Mouse (Mus musculus): ENCODE results near the gene Il17rd. TPM values are rescaled to one million over a fixed set of nuclear protein-coding genes. Genes with fewer than 3 reads are reported as not detected.

The Il17rd gene
- 1 to 10 TPM; 5.8 to 6.5 TPM for total RNA-seq (2021)
- long read RNA-seq, partial matches to known transcripts: 0 of 2 reads
- long read RNA-seq, other reads (novel, unspliced or antisense): 2 of 2 reads

DNA sequence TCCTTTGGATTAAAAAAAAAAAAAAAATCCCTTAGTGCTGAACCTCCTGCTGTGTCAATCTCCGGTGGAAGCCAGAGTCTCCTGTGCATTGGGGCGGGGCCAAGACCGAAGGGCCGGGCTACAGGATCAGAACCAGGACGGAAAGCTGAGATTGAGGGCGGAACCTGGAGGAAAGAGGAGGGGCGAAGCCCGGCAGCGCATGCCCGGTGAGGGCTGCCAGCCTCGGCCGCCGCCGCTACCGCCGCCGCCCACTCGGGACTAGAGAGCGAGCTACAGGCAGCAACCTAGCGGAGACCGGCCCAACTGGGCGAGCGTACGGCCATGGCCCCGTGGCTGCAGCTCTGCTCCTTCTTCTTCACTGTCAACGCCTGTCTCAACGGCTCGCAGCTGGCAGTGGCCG, at the start of gene Il17rd:
Gene Il17rd (plus strand): TSS at position 159 of the 400 bp plus-strand sequence.
- peak; percentile 75 to 84 for DNase-seq (ENCODE audit: low spot score in 2 of 2)

DNA sequence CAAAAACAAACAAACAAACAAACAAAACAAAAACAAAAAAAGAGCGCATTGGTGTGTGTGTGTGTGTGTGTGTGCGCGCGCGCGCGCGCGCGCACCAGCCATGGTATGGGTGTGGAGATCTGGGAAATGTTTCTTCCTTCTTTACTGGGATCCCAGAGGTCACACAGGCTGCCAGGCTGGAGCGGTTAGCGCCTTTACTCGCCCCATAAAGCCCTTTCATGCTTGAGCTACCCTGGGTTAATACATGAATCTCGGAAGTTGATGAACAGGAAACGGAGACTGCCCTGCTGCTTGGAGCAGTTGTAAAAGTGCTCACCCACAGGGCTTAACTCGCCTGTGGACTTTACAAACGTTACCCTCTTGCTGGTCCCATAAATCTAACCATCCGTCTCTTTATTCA, 47.1 kb upstream of the Il17rd start:
- DNase-seq (ENCODE audit: low spot score in 2 of 2): no peak

DNA sequence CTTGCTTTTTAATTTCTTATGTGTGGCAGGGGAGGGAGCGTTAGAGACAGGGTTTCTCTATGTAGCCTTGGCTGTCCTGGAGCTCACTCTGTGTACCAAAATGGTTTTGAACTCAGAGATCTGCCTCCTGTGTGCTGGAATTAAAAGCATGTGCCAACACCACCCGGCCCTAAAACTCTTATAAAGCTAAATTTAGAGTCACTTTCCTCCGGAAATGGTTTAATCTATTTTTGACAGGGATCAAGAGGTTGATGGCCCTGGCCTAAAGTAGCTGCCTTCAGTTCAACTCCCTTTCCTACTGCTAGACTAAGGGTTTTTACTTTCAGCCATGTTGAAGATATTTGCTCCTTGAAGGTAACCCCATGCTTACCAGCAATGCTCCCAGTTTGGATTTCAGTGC, 45.3 kb upstream of the Il17rd start:
- DNase-seq (ENCODE audit: low spot score in 2 of 2): no peak

DNA sequence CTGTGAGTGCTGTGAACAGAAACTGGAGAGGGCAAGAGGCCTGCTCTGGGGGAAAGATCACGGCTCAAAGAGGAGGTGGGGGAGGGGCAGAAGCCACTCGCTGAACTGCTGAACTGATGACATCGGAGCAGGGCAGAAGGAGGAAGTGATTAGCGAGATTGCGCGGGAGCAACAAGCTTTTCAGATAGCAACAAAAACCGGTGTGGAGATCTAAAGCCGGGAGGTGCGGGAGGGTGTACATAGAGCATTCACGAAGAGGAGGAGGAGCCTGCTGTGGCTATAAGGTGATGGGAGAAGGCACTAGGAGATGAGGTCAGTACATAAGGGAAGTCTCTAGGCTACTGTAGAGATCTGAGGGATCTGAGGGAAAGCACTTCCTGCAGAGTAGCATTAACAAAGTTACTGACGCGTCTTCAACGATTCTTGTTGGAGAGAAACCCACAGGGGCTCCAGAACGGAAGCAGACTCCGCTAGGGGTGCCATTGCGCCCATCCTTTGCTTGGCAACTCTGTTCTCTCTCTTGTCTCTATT, 44.5 kb upstream of the Il17rd start, which contains the start of gene Hesx1:
Gene Hesx1 (plus strand): TSS at position 206 of the 531 bp plus-strand sequence.
- DNase-seq (ENCODE audit: low spot score in 2 of 2): peak; percentile 15 to 17

DNA sequence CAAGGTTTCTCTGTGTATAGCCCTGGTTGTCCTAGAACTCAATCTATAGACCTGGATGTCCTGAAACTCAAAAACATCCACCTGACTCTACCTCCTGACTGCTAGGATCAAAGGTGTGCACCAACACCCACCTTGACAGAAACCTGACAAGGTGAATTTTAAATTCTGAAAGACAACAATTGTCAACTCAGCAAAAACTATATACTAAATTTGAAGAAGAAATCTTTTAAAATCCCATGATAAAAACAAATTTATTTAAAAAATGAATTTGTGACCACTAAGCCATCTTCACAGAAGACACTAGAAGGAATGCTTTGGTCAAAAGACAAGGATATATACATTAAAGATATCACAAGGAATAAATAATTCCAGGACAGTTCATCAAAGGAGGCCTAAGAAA, 42.5 kb upstream of the Il17rd start:
- no peak for DNase-seq (ENCODE audit: low spot score in 2 of 2)

DNA sequence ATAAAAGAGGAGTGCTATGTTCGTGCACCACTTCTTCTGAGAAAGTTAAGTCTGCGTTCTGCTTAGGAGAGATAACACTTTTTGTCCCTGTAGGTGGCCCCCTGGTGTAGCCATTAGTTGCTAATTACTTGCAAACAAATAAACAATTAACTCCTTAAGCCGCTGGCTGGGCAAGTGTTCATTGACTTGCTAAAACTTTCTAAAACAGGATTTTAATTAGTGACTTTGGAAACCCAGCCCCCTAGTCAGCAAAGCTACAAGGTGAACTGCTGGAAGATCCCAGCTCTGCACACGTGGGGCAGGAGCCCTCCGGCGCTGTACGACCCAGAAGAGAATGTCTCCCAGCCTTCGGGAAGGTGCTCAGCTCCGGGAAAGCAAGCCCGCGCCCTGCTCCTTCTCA, 38.4 kb upstream of the Il17rd start:
- DNase-seq (ENCODE audit: low spot score in 2 of 2): no peak

DNA sequence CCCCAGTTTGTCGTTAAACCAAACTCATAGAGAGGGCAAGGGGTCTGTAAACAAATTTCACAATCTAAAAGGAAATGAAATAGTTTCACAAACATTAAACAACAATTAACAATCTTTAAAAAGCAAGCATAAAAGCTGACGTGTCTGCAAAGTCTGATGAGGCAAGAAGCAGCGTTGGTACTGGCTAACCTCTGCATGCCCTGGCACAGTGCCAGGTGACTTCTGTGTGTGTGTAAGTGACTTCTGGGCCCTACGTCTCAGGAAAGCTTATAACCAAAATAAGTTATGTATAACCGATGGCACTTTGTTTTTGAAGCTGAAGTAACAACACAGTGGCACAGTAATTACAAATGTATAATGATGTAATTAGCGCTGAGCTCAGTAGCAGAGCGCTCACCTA, 33.8 kb upstream of the Il17rd start:
- DNase-seq (ENCODE audit: low spot score in 2 of 2): no peak

DNA sequence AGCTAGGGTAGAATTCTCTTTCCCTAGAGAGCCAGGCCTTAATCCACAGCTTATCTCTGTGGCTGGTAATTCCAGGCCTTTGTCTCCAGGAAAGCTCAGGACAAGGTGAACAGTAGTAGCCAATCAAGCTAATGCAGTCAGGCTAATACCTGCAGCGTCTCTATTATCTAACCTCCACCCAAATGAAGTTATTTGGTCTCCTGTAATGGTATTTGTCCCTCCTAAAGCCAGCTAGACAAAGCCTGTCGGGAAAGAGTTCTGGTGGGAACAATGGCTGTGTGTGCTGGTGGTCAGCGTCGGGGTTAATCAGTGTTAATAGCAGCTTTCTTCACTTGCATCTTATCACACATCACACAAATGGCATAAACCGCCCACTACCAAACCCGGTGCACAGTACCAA, 32.8 kb upstream of the Il17rd start:
- no peak for DNase-seq (ENCODE audit: low spot score in 2 of 2)

DNA sequence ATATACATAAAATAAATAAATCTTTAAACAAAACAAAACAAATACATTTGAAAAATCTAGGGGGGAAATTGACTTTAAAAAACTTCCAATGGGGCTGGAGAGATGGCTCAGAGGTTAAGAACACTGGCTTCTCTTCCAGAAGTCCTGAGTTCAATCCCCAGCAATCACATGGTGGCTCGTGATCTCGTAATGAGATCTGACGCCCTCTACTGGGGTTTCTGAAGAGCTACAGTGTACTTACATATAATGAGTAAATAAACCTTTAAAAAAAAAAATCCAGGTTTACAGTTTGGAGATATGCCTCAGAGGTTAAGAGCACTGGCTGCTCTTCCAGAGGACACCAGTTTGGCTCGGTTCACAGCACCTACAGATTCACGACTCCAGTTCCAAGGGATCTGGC, 27.2 kb upstream of the Il17rd start:
- DNase-seq (ENCODE audit: low spot score in 2 of 2): no peak

DNA sequence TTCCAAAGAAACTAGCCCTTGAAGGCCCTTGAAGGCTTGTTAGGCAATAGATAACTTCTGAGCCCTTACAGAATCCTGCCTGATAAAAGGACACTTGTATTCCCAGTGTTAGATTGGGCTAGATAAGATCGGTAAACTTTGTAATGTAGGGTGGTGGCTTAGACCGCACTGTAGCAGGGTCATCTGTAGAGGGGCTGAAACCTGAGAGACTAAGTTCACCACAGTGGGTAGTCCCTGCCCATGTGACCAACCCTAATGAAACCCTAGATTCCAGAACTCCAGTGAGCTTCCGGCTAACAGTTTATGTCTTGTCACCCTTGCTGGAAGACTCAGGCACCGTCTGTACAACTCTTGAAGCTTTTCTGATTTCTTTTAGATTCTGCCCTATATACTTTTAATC, 25.1 kb upstream of the Il17rd start:
- no peak for DNase-seq (ENCODE audit: low spot score in 2 of 2)

DNA sequence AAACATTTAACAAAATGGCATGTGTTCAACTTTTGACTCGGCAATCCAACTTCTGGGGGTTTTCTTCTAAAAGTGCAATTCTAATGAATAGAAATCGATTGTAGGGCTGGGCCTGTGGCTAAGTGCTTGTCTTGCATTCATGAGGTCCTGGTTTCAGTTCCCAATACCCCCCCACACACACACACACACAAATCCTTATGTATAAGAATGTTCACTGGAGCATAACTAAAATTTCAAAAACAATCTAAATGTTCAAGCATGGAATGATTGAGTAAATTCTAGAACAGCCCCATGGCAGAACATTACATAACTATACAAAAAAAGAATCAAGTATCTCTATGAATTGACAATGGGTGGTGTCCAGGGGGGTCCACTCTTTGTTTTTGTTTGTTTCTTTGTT, 20.8 kb upstream of the Il17rd start:
- no peak for DNase-seq (ENCODE audit: low spot score in 2 of 2)

DNA sequence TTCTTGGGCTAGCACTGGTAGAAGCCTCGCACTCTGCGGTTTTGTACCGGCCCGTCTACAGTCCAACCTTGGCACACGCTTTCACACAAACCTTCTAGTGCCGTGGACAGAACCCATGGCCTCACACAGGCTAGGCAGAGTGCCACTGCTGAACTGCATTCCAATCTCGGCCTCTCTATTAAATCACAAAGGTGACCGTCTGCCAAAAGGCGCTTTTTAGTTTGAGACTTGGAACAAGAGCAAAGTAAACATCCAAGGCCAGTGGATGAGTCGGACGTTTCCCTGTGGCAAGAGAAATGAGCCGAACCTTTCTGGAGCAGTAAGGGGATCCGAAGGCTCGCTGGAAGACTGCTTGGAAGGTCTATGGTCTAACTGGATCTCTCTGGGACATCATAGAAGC, 18.9 kb upstream of the Il17rd start:
- DNase-seq (ENCODE audit: low spot score in 2 of 2): no peak

DNA sequence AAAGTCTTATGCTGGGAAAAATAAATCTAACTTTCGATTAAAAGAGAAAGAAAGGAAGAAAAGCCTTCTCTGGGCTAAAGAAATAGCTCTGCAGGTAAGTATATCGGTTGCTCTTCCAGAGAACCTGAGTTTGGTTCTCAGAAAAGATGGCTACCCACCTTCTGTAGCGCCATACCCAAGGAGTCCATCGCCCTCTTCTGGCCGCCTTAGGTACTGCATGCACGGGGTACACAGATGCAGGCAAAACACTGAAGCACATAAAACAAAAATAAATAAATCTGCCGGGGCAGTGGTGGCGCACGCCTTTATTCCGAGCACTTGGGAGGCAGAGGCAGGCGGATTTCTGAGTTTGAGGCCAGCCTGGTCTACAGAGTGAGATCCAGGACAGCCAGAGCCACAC, 15.9 kb upstream of the Il17rd start:
- peak; percentile 52 to 55 for DNase-seq (ENCODE audit: low spot score in 2 of 2)

DNA sequence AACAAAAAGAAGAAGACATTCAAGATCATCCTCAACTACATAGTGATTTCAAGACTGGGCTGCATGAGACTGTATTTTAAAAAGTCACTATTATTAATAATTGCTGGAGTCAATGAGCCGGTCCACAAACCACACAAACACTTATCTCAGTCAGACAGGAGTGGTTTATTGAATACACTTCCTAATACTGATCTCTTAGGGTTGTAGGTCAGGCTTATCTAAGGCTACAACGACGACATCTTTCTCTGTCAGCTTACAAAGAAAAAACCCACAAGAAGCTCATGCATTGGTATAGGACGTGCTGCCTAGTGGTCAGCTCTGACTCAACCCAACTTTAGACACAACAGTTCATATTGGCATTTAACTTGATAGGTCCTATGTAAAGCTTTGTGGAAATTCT, 14.1 kb upstream of the Il17rd start:
- no peak for DNase-seq (ENCODE audit: low spot score in 2 of 2)

DNA sequence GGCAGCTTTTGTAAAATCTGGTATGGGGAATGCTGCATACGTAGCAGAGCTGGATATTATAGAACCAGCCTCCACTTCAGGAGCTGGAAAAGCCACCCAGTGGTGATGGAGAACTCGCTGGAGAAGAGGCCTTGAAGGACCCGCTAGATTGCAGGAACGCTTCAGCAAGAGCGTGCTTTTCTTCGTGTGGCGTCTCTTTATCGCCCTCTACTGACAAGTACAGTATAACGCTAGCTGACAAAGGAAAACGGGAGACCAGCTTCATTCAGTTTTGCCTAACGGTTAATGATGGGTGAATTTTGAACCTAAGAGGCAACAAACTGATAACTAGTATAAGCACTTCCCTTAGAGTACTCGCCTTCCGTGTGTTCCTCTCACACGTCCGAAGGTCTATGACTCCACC, 9.0 kb upstream of the Il17rd start:
- DNase-seq (ENCODE audit: low spot score in 2 of 2): peak; percentile 37 to 47

DNA sequence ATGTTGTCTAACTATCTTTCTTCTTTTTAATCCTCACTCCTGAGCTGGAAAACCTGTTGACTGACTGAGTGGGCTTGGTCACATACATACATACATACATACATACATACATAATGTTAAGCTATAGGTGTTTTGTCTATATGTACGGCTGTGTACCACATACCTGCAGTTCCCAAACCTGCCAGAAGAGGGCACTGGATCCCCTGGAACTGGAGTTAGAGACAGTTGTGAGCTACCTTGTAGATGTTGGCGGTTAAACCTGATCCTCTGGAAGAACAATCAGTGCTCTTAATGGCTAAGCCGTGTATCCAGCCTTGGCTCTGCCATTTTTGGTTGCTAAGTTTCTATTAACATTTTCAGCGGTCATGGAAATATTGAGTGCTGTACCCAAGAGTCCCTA, 7.6 kb upstream of the Il17rd start:
- DNase-seq (ENCODE audit: low spot score in 2 of 2): peak; percentile 71

DNA sequence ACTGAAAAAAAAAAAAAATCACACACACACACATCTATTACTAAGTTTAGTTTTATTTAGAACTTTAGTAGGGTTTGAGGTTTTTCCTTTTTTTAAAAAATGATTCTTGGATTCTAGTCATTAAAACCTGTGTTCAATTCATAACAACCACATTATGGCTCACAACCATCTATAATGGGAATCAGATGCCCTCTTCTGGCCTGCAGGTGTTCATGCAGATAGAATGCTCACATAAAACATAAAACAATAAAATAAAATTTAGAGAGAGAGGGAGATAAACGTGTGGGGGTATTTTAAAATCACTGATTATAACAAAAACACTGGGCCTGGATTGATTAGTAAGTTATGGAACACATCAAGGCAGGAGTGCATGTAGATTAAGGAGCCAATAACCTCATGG, 1.2 kb upstream of the Il17rd start:
- DNase-seq (ENCODE audit: low spot score in 2 of 2): no peak

DNA sequence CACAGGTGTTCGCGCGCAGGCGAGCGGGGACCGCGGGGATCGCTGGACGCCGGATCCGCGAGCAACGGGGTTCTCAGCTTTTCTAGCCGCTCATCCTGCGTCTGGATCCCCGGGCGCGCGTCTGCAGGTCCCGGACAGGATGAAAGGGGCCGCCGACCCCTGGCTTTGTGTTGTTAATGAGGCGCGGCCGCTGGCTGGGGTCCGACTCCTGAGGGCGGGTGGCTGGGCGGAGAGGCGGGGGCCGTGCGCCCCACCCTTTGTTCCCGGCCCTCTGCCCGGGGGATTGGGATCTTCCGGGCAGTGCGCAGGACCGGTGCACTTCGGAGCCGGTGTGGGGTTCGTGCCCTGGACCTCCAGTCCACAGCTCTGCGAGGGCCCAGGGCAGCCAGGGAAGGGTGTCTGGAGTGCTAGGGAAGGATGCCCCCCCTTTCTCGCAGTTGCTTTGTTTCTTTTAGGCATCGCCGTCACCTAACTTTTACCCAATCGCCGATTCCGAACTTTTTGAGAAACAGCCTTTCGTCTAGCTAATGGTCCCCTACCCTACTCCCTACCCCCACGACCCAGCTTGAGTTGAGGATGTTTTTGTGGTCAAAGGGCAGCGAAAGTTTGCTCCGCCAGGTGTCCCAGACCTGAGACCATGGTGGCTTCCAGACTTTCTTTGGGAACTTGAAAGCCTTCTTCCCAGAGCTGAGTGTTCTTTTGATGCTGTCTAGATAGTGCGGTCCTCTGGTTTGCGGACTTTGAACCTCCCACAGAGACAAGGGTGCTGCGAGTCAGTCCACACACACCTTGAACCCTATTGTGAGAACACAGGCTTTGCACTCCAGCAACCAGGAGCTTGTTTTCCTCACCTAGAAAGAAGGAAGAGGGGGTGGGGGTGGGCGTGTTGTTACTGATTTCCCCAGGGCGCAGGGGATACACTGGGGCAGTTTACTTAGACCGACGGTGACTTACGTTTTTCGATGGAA, 824 bp downstream of the Il17rd start:
- peak; percentile 30 to 51 for DNase-seq (ENCODE audit: low spot score in 2 of 2)

DNA sequence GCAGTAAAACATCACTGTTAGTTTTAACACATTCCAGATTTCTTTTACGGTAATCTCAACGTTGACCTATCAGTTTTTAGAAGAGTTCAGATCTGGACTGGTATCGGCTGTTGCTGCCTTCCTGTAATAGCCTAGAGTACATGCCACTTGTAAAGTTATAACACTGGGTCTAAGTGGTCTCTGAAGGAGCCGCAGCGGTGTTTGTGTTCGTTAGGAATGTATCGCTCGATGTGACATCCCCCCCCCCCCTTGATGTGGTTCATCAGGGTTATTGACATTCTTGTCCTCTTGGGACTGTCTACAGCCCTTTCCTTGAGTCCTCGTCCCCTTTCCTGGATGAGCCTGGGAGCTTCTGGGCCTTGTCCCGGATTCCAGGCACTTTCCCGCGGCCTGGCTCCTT, 1.7 kb downstream of the Il17rd start:
- no peak for DNase-seq (ENCODE audit: low spot score in 2 of 2)

DNA sequence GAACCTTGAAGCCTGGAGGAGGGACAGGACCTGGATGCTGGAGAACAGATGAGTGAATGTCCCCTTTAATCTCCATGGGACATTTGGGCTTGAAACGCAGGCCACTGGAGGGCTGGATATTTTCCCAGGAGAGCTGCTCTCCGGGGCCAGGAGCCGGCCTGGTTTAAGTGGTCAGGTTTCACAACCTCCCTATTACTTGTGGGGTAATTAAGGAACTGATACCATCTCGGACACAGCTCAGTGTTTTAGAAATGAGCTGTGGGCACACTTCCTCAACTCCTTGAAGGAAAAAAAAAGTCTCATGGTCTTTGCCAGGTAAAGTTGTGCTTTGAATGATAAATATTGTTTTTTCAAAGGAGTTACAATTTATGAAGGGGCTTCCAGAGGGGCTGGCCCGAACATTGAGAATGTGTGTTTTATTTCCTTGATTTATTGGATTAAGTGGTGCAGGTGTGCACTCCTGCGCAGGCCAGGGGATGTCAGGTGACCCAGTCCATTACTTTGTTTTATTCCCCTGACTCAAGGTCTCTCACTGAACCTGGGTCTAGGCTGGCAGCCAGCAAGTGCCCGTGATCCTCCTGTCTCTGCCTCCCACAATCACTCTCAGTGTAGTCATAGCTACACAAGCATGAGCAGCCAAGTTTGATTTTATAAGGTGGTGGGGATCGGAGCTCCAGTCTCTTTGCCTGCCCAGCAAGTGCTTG, 3.7 kb downstream of the Il17rd start:
- no peak for DNase-seq (ENCODE audit: low spot score in 2 of 2)

DNA sequence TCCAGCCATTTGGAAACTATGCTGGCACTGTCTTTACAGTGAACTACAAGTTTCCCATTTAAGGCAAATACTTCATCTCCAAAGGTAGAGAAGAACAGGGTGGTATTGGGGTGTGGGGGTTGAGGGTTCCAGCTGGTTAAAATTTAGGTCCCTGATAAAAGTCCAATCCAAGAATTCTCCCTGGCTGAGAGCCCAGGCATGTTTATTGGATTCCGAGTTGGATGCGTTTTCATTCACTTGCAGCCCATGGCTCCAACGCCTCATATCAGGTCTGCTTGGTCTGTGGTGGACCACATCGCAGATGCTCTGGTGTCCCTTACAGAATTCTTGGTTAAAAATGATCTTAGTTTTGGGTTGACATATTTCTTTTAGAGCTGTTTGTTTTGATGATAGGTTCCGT, 4.7 kb downstream of the Il17rd start:
- DNase-seq (ENCODE audit: low spot score in 2 of 2): no peak

All from layer of hippocampus, postnatal 10 days (tissue).